ENCODE assay signal across 7 mouse cellular contexts in genomic region chrX:20547609-20548008, GRCm38 (mm10). TPM values are rescaled to one million over a fixed set of nuclear protein-coding genes. Genes with fewer than 3 reads are reported as not detected.
DNase-seq lines count a peak whose midpoint lies in the region; ATAC-seq lines count a peak whose summit lies in the region.

No protein-coding gene starts in this region.

- H3K9me3 ChIP-seq in heart, embryonic 15.5 days (replicated peaks), result no peaks in the 10 kb centered on the region
- H3K9me3 ChIP-seq in stomach, embryonic 15.5 days, result no peaks in the 10 kb centered on the region

- H3K9ac ChIP-seq in heart, embryonic 15.5 days, result no peak overlapping the region
- H3K9ac ChIP-seq in stomach, embryonic 15.5 days, result no peak overlapping the region

- ATAC-seq in heart, embryonic 15.5 days (replicated peaks; ENCODE audit: insufficient number of reproducible peaks, insufficient read depth, low FRiP score, low read depth), result no peak
- ATAC-seq in stomach, embryonic 15.5 days (ENCODE audit: insufficient read depth, low FRiP score, low read depth), result peak; percentile 67; the same call in 1 of the 2 replicates
- ATAC-seq in activated CD4-positive, CD25-positive, alpha-beta regulatory T cell, adult 4 months, result no peak

- H3K4me1 ChIP-seq in heart, embryonic 15.5 days (replicated peaks), result no peaks in the 10 kb centered on the region; the same call in 1 of the 2 replicates
- no peaks in the 10 kb centered on the region for H3K4me1 ChIP-seq in stomach, embryonic 15.5 days

- H3K27ac ChIP-seq in heart, embryonic 15.5 days, result 0 out of 2 replicates have a peak overlapping the region, but pooled peaks have one; percentile 12
- peak overlapping the region; percentile 73; the same call in 1 of the 2 replicates for H3K27ac ChIP-seq in stomach, embryonic 15.5 days

- H3K36me3 ChIP-seq in heart, embryonic 15.5 days, result no peaks in the 10 kb centered on the region
- H3K36me3 ChIP-seq in stomach, embryonic 15.5 days, result no peaks in the 10 kb centered on the region

- DNase-seq in testis, postnatal 10 days (ENCODE audit: low spot score), result peak; percentile 52
- DNase-seq in testis, postnatal 14 days (ENCODE audit: low spot score), result no peak
- DNase-seq in lung, adult 18-20 months, result peak; percentile 49 to 62
- no peak for DNase-seq in urinary bladder, postnatal 10 days (ENCODE audit: low spot score)

- H3K4me2 ChIP-seq in heart, embryonic 15.5 days, result peak overlapping the region; percentile 71
- peak overlapping the region; percentile 54 for H3K4me2 ChIP-seq in stomach, embryonic 15.5 days

- WGBS in heart, embryonic 15.5 days, result 51% methylated on average over 5 of the region's 5 CpGs
- 37% methylated on average over 5 of the region's 5 CpGs for WGBS in stomach, embryonic 15.5 days

- peak overlapping the region; percentile 45; the same call in 1 of the 2 replicates for H3K4me3 ChIP-seq in heart, embryonic 15.5 days
- peak overlapping the region; percentile 34; the same call in 1 of the 2 replicates for H3K4me3 ChIP-seq in stomach, embryonic 15.5 days (replicated peaks)

- no peaks in the 10 kb centered on the region for H3K27me3 ChIP-seq in heart, embryonic 15.5 days
- H3K27me3 ChIP-seq in stomach, embryonic 15.5 days (replicated peaks), result no peaks in the 10 kb centered on the region

RNA-seq across cellular contexts. Expression of gene Rgn, which starts 2.0 kb away (rescaled TPM):
- 1.3 and 1.7 TPM in 2 replicates for polyA plus RNA-seq in heart, embryonic 15.5 days (2015; fragmentation: Nextera tagmentation; extraction: Ambion mirVana)
- polyA plus RNA-seq in stomach, embryonic 15.5 days (2015; fragmentation: Nextera tagmentation; extraction: Ambion mirVana), result 17.4 and 20.9 TPM in 2 replicates
- polyA plus RNA-seq in activated CD4-positive, CD25-positive, alpha-beta regulatory T cell, adult 4 months (2017; shearing (Covaris generic)), result not detected

Comparison
In these comparisons a context has a peak if more than half of its experiments do, and no peak if none do; other contexts are left out.
1. DNase-seq: peak in testis, postnatal 10 days (single experiment) and lung, adult 18-20 months (2 of 2); none in testis, postnatal 14 days (single experiment) and urinary bladder, postnatal 10 days (single experiment).